Mouse (Mus musculus): ENCODE data around the gene Peak1. TPM values are rescaled to one million over a fixed set of nuclear protein-coding genes. Genes with fewer than 3 reads are reported as not detected.

The Peak1 gene
- polyA plus RNA-seq, 1 experiment = 8.2 TPM

DNA sequence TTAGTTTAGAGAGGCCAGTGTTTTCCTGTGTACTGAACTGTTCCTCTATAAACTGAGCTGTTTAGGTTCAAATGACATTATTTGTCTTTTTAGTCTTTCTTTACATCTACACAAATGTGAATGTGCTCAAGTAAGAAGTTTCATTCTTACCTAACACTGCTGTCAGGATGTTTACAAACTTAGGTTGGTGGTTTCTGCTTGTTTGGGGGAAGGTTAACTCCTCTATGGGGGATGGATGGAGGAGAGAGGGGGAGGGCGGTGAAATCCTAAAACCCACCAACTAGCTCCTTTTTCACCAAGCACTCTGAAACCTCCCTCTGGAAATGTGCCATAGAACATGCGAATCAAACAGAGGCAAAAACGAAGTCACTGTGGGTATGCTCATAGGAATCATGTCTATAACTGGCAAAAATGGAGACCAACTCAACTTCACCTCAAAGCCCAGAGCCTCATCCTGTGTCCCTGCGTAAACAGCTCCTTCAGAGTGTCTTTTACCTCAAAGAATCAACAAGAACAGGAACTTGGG is 265.3 kb downstream of the Peak1 start:
- no peak overlapping the region for H3K4me3 ChIP-seq (ENCODE audit: extremely low read depth, insufficient read depth, insufficient read length)
- H3K27ac ChIP-seq (ENCODE audit: insufficient read depth, low read length) = no peak overlapping the region

GRCm38 (mm10) chr9:56151745-56152481 is 266.0 kb downstream of the Peak1 start:
- DNase-seq (ENCODE audit: low read depth in 1 of 2, low spot score in 2 of 2) = no peak
- H3K27ac ChIP-seq (ENCODE audit: insufficient read depth, low read length) = no peak overlapping the region
- no peaks in the 10 kb centered on the region for H3K27me3 ChIP-seq (ENCODE audit: control insufficient read depth, insufficient read depth, low read length)
- no peak for TF ChIP-seq POLR2A (IDR thresholded peaks at IDR 0.05; ENCODE audit: low read depth, low read length)
- TF ChIP-seq CTCF (IDR thresholded peaks at IDR 0.05; ENCODE audit: extremely low read depth, insufficient read depth, insufficient read length, insufficient replicate concordance) = no peak
- H3K4me1 ChIP-seq (ENCODE audit: control insufficient read depth, insufficient read depth, insufficient read length) = peaks cover 3% of the 10 kb centered on the region; the same call in 1 of the 2 replicates
- 55% methylated on average over 7 of the region's 7 CpGs for WGBS
- no peak overlapping the region for H3K4me3 ChIP-seq (ENCODE audit: extremely low read depth, insufficient read depth, insufficient read length)
- no peaks in the 10 kb centered on the region for H3K36me3 ChIP-seq (ENCODE audit: control insufficient read depth, insufficient read depth, low read length)

More for the DNA sequence above, 265.3 kb downstream of the Peak1 start:
- 60% methylated on average over 4 of the region's 4 CpGs for WGBS
- DNase-seq (ENCODE audit: low read depth in 1 of 2, low spot score in 2 of 2) = no peak
- Histone ChIP-seq H3K36me3 (ENCODE audit: control insufficient read depth, insufficient read depth, low read length) (no peaks in the 10 kb centered on the region), H3K27me3 (ENCODE audit: control insufficient read depth, insufficient read depth, low read length) (no peaks in the 10 kb centered on the region), H3K4me1 (ENCODE audit: control insufficient read depth, insufficient read depth, insufficient read length) (peaks cover 3% of the 10 kb centered on the region; the same call in 1 of the 2 replicates)
- TF ChIP-seq POLR2A (IDR thresholded peaks at IDR 0.05; ENCODE audit: low read depth, low read length) (no peak), CTCF (IDR thresholded peaks at IDR 0.05; ENCODE audit: extremely low read depth, insufficient read depth, insufficient read length, insufficient replicate concordance) (no peak)

Other genes with a start within 250 kb of the Peak1 start
- 17.6 and 19.2 TPM in 2 replicates for gene Hmg20a, start 542 bp upstream of the Peak1 start, polyA plus RNA-seq (2012; rRNA removed)